Mouse (Mus musculus) left cerebral cortex, postnatal 10 days (tissue): ENCODE data around the gene Rpgrip1l. TPM values are rescaled to one million over a fixed set of nuclear protein-coding genes. Genes with fewer than 3 reads are reported as not detected.
A peak's percentile ranks its signal among the peaks of the same experiment; 100 is the strongest.

Experiments
- DNase-seq, 2 experiments: peaks; one replicate each; pipeline ENCODE4 v3.0.0; 2021 to 2022; ENCODE audit warnings: low spot score in 2 of 2, mixed read lengths in 1 of 2; ENCODE audit errors: extremely low spot score in 1 of 2
- intact Hi-C: fragments of 180-260 bp; cut with DNase I; formaldehyde crosslinking; loops from one replicate; pipeline ENCODE4 v1.15.1; 2025
- total RNA-seq, 2 experiments: library from RNA; stranded (reverse); gene quantifications; 2 replicates each; pipeline ENCODE4 v1.2.3; 2021

The Rpgrip1l gene
- total RNA-seq = 10 to 100 TPM; 24.4 to 30.4 TPM

- DNase-seq = peak; percentile 98 to 99
- intact Hi-C loops = no loop called here
Observed at GRCm38 (mm10) chr8:91312835-91313832, at the start of gene Rpgrip1l, which contains the start of gene Fto. Gene Rpgrip1l, minus strand, starts transcription at chr8:91313262. Gene Fto, plus strand, starts transcription at chr8:91313525.

GRCm38 (mm10) chr8:91360644-91361357 is 47.7 kb upstream of the Rpgrip1l start:
- no peak for DNase-seq
- intact Hi-C loops = no loop called here

- intact Hi-C loops = no loop called here
- DNase-seq = no peak
Observed at GRCm38 (mm10) chr8:91359511-91359910, 46.4 kb upstream of the Rpgrip1l start.

- DNase-seq = no peak
- intact Hi-C loops = no loop called here
Observed at GRCm38 (mm10) chr8:91358016-91358415, 45.0 kb upstream of the Rpgrip1l start.

- no peak for DNase-seq
- intact Hi-C loops = no loop called here
Observed at GRCm38 (mm10) chr8:91357493-91358014, 44.5 kb upstream of the Rpgrip1l start.

GRCm38 (mm10) chr8:91355956-91356699 is 43.1 kb upstream of the Rpgrip1l start:
- no peak for DNase-seq
- intact Hi-C loops = no loop called here

- DNase-seq = no peak
- intact Hi-C loops = no loop called here
Observed at GRCm38 (mm10) chr8:91355301-91355905, 42.3 kb upstream of the Rpgrip1l start.

GRCm38 (mm10) chr8:91353907-91354306 is 40.8 kb upstream of the Rpgrip1l start:
- no peak for DNase-seq
- intact Hi-C loops = no loop called here

GRCm38 (mm10) chr8:91353062-91353461 is 40.0 kb upstream of the Rpgrip1l start:
- no peak for DNase-seq
- intact Hi-C loops = no loop called here

- intact Hi-C loops = no loop called here
- DNase-seq = no peak
Observed at GRCm38 (mm10) chr8:91352598-91352997, 39.5 kb upstream of the Rpgrip1l start.

GRCm38 (mm10) chr8:91350628-91351027 is 37.6 kb upstream of the Rpgrip1l start:
- intact Hi-C loops = no loop called here
- DNase-seq = no peak

- no peak for DNase-seq
- intact Hi-C loops = no loop called here
Observed at GRCm38 (mm10) chr8:91349816-91350215, 36.8 kb upstream of the Rpgrip1l start.

GRCm38 (mm10) chr8:91347595-91347994 is 34.5 kb upstream of the Rpgrip1l start:
- DNase-seq = no peak
- intact Hi-C loops = no loop called here

- DNase-seq = no peak
- intact Hi-C loops = no loop called here
Observed at GRCm38 (mm10) chr8:91347146-91347545, 34.1 kb upstream of the Rpgrip1l start.

- no peak for DNase-seq
- intact Hi-C loops = no loop called here
Observed at GRCm38 (mm10) chr8:91344659-91345058, 31.6 kb upstream of the Rpgrip1l start.

GRCm38 (mm10) chr8:91342798-91343197 is 29.7 kb upstream of the Rpgrip1l start:
- intact Hi-C loops = no loop called here
- DNase-seq = no peak

- no peak for DNase-seq
- intact Hi-C loops = no loop called here
Observed at GRCm38 (mm10) chr8:91342196-91342595, 29.1 kb upstream of the Rpgrip1l start.

- no peak for DNase-seq
- intact Hi-C loops = no loop called here
Observed at GRCm38 (mm10) chr8:91340746-91341145, 27.7 kb upstream of the Rpgrip1l start.
